Mouse (Mus musculus) kidney, embryonic 16.5 days (tissue): Measurements from ENCODE around the gene Sf3b6. TPM values are rescaled to one million over a fixed set of nuclear protein-coding genes. Genes with fewer than 3 reads are reported as not detected.
"Not testable (repeated sequence)": the region's sequence is repeated elsewhere in the genome, so short reads cannot be mapped to it uniquely, and the experiment has no call there.

Experiments
- ATAC-seq: fragments of 200-750 bp; cut with Nextera tagmentation; 2 replicates; pipeline ENCODE4 v1.8.0; 2017; ENCODE audit warnings: moderate TSS enrichment; ENCODE audit not compliant: low FRiP score, low TSS enrichment
- H3K27ac ChIP-seq: fragments of 300-500 bp; sonication (generic); 2 replicates; pipeline ENCODE4 v1.5.1; 2014; ENCODE audit warnings: low read length
- H3K27me3 ChIP-seq: fragments of 300-500 bp; sonication (generic); 2 replicates; pipeline ENCODE4 v1.6.1; 2014; ENCODE audit warnings: low read length, control low read depth, mixed read lengths; ENCODE audit not compliant: insufficient read depth
- H3K36me3 ChIP-seq: fragments of 300-500 bp; sonication (generic); 2 replicates; pipeline ENCODE4 v1.6.1; 2014; ENCODE audit warnings: low read length, control low read depth, mixed read lengths; ENCODE audit not compliant: insufficient read depth
- H3K4me1 ChIP-seq: fragments of 300-500 bp; sonication (generic); 2 replicates; pipeline ENCODE4 v1.6.1; 2014; ENCODE audit warnings: low read length, control low read depth, mixed read lengths; ENCODE audit not compliant: insufficient read depth
- H3K4me2 ChIP-seq: fragments of 300-500 bp; sonication (generic); replicated peaks from 2 replicates; pipeline ENCODE4 v1.6.1; 2014; ENCODE audit warnings: low read depth, low read length
- H3K4me3 ChIP-seq: fragments of 300-500 bp; sonication (generic); 2 replicates; pipeline ENCODE4 v1.5.1; 2014; ENCODE audit warnings: mild to moderate bottlenecking, low read length
- H3K9ac ChIP-seq: fragments of 300-500 bp; sonication (generic); replicated peaks from 2 replicates; pipeline ENCODE4 v1.6.1; 2014; ENCODE audit warnings: low read length
- H3K9me3 ChIP-seq: fragments of 300-500 bp; sonication (generic); 2 replicates; pipeline ENCODE4 v1.6.1; 2016; ENCODE audit warnings: low read length, control low read depth
- WGBS: fragments of 180-500 bp; shearing (Covaris S2); extraction: QIAGEN DNeasy Blood & Tissue Kit; methylation state at CpG from one replicate; pipeline ENCODE4 v1.1.7; 2014; 5-methylcytosine and 5-hydroxymethylcytosine counted together
- polyA plus RNA-seq: library from polyadenylated mRNA; unstranded; fragments of >200 nt; fragmentation: Nextera tagmentation; extraction: Ambion mirVana; gene quantifications from 2 replicates; pipeline ENCODE4 v1.2.1, GENCODE M21; 2015

Gene Sf3b6
- 162 and 190 TPM in 2 replicates for polyA plus RNA-seq

- peak within 1 kb of the TSS; percentile 87 for H3K9ac ChIP-seq
- peak within 1 kb of the TSS; percentile 84 for H3K4me3 ChIP-seq
- ATAC-seq, result peak; percentile 98
- peak within 1 kb of the TSS; percentile 83 for H3K4me2 ChIP-seq
- peak within 1 kb of the TSS; percentile 95 for H3K27ac ChIP-seq
- H3K27me3 ChIP-seq, result no peaks in the 10 kb centered on the region
- under 1% methylated on average over 49 of the region's 49 CpGs for WGBS
- H3K36me3 ChIP-seq, result peaks cover 21% of the 10 kb centered on the region
- H3K9me3 ChIP-seq, result no peaks in the 10 kb centered on the region
- peaks cover 18% of the 10 kb centered on the region for H3K4me1 ChIP-seq
Measured at GRCm38 (mm10) chr12:4817361-4818101, at the start of gene Sf3b6. TSS of gene Sf3b6 (plus strand) at chr12:4817544.

- Histone ChIP-seq H3K9ac (peak within 1 kb of the TSS; percentile 91), H3K36me3 (no peaks in the 10 kb centered on the region), H3K27me3 (no peaks in the 10 kb centered on the region), H3K4me1 (0 out of 2 replicates have a peak, but pooled peaks cover 4% of the 10 kb centered on the region), H3K4me3 (peak within 1 kb of the TSS; percentile 66), H3K4me2 (peak within 1 kb of the TSS; percentile 69), H3K9me3 (no peaks in the 10 kb centered on the region), H3K27ac (peak within 1 kb of the TSS; percentile 88)
- ATAC-seq, result peak; percentile 99
- 3% methylated on average over 61 of the region's 61 CpGs for WGBS
Measured at GRCm38 (mm10) chr12:4768492-4769332, 48.6 kb upstream of the Sf3b6 start, which contains the start of the genes Pfn4 and Fam228b. TSS of gene Pfn4 (plus strand) at chr12:4769022. TSS of gene Fam228b (minus strand) at chr12:4769267.

DNA sequence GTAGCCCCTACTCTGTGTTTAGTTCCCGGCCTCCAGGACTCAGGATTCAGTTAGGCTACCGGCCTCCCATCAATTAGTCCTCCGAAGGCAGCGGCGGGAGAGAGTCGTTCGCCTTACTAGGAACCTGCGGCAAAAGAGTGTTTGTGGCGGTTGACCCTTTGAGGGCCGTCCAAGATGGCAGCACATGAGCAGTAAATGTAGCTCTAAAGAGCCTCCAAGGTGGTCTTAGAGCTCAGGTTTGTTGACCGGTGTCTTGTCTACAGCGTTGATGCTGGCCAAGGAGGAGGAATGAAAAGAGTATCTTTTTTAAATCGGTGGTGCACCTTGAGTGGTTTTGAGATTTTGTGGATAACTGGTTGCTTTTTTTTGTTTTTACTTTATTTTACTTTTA lies 48.0 kb upstream of the Sf3b6 start:
- WGBS, result 19% methylated on average over 13 of the region's 13 CpGs
- no peaks in the 10 kb centered on the region for H3K9me3 ChIP-seq
- peak overlapping the region; percentile 69 for H3K4me2 ChIP-seq
- H3K4me3 ChIP-seq, result peak overlapping the region; percentile 66
- H3K4me1 ChIP-seq, result 0 out of 2 replicates have a peak, but pooled peaks cover 4% of the 10 kb centered on the region
- H3K27me3 ChIP-seq, result no peaks in the 10 kb centered on the region
- peak; percentile 28; the same call in 1 of the 2 replicates for ATAC-seq
- peak overlapping the region; percentile 91 for H3K9ac ChIP-seq
- peak overlapping the region; percentile 88; the same call in 1 of the 2 replicates for H3K27ac ChIP-seq
- no peaks in the 10 kb centered on the region for H3K36me3 ChIP-seq

- no peak overlapping the region for H3K4me3 ChIP-seq
- no peaks in the 10 kb centered on the region for H3K27me3 ChIP-seq
- H3K9ac ChIP-seq, result no peak overlapping the region
- H3K4me2 ChIP-seq, result no peak overlapping the region
- no peaks in the 10 kb centered on the region for H3K36me3 ChIP-seq
- WGBS, result 87% methylated on average over 8 of the region's 8 CpGs
- H3K4me1 ChIP-seq, result no peaks in the 10 kb centered on the region
- H3K9me3 ChIP-seq, result no peaks in the 10 kb centered on the region
- H3K27ac ChIP-seq, result no peak overlapping the region
- no peak for ATAC-seq
Measured at GRCm38 (mm10) chr12:4774895-4775587, 42.3 kb upstream of the Sf3b6 start.

GRCm38 (mm10) chr12:4775588-4775949 lies 41.8 kb upstream of the Sf3b6 start:
- no peak for ATAC-seq
- Histone ChIP-seq H3K36me3 (no peaks in the 10 kb centered on the region), H3K27ac (no peak overlapping the region), H3K4me3 (no peak overlapping the region), H3K9me3 (no peaks in the 10 kb centered on the region), H3K27me3 (no peaks in the 10 kb centered on the region), H3K4me2 (no peak overlapping the region), H3K4me1 (no peaks in the 10 kb centered on the region), H3K9ac (no peak overlapping the region)
- 75% methylated on average over 9 of the region's 9 CpGs for WGBS

GRCm38 (mm10) chr12:4777734-4778133 lies 39.6 kb upstream of the Sf3b6 start:
- H3K27me3 ChIP-seq, result no peaks in the 10 kb centered on the region
- no peaks in the 10 kb centered on the region for H3K36me3 ChIP-seq
- ATAC-seq, result no peak
- no peak overlapping the region for H3K27ac ChIP-seq
- H3K4me3 ChIP-seq, result no peak overlapping the region
- no peak overlapping the region for H3K4me2 ChIP-seq
- no peaks in the 10 kb centered on the region for H3K4me1 ChIP-seq
- no peak overlapping the region for H3K9ac ChIP-seq
- 85% methylated on average over 6 of the region's 6 CpGs for WGBS
- no peaks in the 10 kb centered on the region for H3K9me3 ChIP-seq

GRCm38 (mm10) chr12:4780245-4780644 lies 37.1 kb upstream of the Sf3b6 start:
- H3K27ac ChIP-seq, result no peak overlapping the region
- no peak for ATAC-seq
- H3K27me3 ChIP-seq, result no peaks in the 10 kb centered on the region
- no peaks in the 10 kb centered on the region for H3K9me3 ChIP-seq
- H3K4me3 ChIP-seq, result no peak overlapping the region
- H3K9ac ChIP-seq, result no peak overlapping the region
- 77% methylated on average over 2 of the region's 2 CpGs for whole genome bisulfite sequencing
- no peaks in the 10 kb centered on the region for H3K4me1 ChIP-seq
- H3K4me2 ChIP-seq, result no peak overlapping the region
- H3K36me3 ChIP-seq, result no peaks in the 10 kb centered on the region

GRCm38 (mm10) chr12:4781270-4781669 lies 36.1 kb upstream of the Sf3b6 start:
- H3K36me3 ChIP-seq, result no peaks in the 10 kb centered on the region
- WGBS, result 83% methylated on average over 1 of the region's 1 CpGs
- H3K27ac ChIP-seq, result no peak overlapping the region
- peak; percentile 15; the same call in 1 of the 2 replicates for ATAC-seq
- H3K9me3 ChIP-seq, result no peaks in the 10 kb centered on the region
- H3K9ac ChIP-seq, result no peak overlapping the region
- no peaks in the 10 kb centered on the region for H3K27me3 ChIP-seq
- no peak overlapping the region for H3K4me2 ChIP-seq
- H3K4me3 ChIP-seq, result no peak overlapping the region
- no peaks in the 10 kb centered on the region for H3K4me1 ChIP-seq

DNA sequence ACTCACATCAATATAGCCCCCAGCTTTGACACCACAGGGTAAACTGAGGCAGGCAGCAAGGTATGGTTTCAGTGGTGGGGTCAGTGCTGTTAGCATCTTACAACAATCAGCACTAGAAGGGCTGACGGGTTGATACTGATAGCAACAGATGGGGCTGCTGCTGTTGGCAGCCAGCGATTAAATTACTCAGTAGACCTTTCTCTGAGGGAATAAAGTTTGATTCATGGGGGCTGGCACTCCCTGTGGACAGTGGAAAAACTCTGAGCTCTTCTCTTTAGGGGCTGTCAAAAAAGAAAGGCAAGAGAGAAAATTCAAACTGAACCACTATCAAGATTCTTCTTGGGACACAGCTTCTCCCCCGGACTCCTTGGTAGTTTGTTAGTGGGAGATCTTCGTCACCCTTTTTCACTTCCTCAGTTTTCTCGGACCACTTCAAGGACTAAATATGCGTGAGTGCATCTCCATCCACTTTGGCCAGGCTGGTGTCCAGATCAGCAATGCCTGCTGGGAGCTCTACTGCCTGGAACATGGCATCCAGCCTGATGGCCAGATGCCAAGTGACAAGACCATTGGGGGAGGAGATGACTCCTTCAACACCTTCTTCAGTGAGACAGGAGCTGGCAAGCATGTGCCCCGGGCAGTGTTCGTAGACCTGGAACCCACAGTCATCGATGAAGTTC lies 35.5 kb upstream of the Sf3b6 start:
- not testable (repeated sequence) for H3K27me3 ChIP-seq, ATAC-seq, H3K27ac ChIP-seq, H3K9me3 ChIP-seq, H3K4me3 ChIP-seq, H3K36me3 ChIP-seq, H3K4me2 ChIP-seq, H3K4me1 ChIP-seq, H3K9ac ChIP-seq
- 69% methylated on average over 9 of the region's 9 CpGs for WGBS
